12 mouse cellular contexts compared by ENCODE assay signal in the genomic region with DNA sequence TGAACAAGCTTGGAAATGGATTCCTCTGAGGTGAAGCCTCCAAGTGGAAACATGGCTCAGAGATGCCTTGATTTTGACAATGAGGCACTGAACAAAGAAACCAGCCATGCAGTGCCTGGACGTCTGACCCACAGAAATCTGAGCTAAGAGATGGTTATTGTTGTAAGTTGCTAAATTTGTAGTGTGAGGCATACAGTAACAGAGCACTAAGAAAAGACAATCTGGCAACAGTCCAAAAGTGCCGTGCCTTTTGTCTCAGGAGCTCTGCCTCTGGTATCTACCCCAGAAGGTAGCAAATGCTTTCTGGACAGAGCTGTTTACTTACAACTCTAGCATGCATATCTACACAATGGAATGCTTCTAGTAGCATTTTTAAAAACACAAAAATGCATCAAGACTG. TPM values are rescaled to one million over a fixed set of nuclear protein-coding genes. Genes with fewer than 3 reads are reported as not detected.
DNase-seq lines count a peak whose midpoint lies in the region; ATAC-seq and TF ChIP-seq lines count a peak whose summit lies in the region.
"Had no signal": no experiment of that assay in that cellular context is flagged by ENCODE, and none has a peak within 500 bp of the region (broad histone marks: within the 10 kb centered on the region; RNA-seq: fewer than 3 reads in every experiment).

No protein-coding gene starts in this region.

- no peak overlapping the region for H3K4me3 ChIP-seq in kidney, postnatal 0 days (replicated peaks; ENCODE audit: low read depth, low read length)
- H3K4me3 ChIP-seq in heart, postnatal 0 days (ENCODE audit: low read depth, low read length), result no peak overlapping the region
- H3K4me3 ChIP-seq: embryonic facial prominence, embryonic 12.5 days had no signal

- no peak overlapping the region for H3K9ac ChIP-seq in kidney, postnatal 0 days (ENCODE audit: low read depth, low read length)
- H3K9ac ChIP-seq in heart, postnatal 0 days (replicated peaks; ENCODE audit: low read depth, low read length), result no peak overlapping the region
- H3K9ac ChIP-seq: embryonic facial prominence, embryonic 12.5 days had no signal

- H3K9me3 ChIP-seq in kidney, postnatal 0 days (replicated peaks; ENCODE audit: low read length), result no peaks in the 10 kb centered on the region
- no peaks in the 10 kb centered on the region for H3K9me3 ChIP-seq in heart, postnatal 0 days (replicated peaks; ENCODE audit: control insufficient read depth, low read length)
- H3K9me3 ChIP-seq: embryonic facial prominence, embryonic 12.5 days had no signal

- peak; percentile 32 for DNase-seq in kidney, postnatal 0 days (ENCODE audit: low spot score)
- no peak for DNase-seq in kidney, adult 8-10 months
- DNase-seq in MN1 (ENCODE audit: low spot score) (peak; percentile 69), Patski (ENCODE audit: low read depth, low spot score) (peak; percentile 54)
- peak; percentile 54 for DNase-seq in heart, postnatal 0 days (ENCODE audit: low spot score)
- DNase-seq in right cerebral cortex, postnatal 4 days, result no peak
- DNase-seq: adrenal gland, adult 8-10 months; cerebellum, adult 2 months; spleen, adult 18-20 months had no signal

- WGBS in kidney, postnatal 0 days, result 31% methylated on average over 2 of the region's 2 CpGs
- WGBS in heart, postnatal 0 days, result 9% methylated on average over 2 of the region's 2 CpGs

- no peak for ATAC-seq in kidney, postnatal 0 days (replicated peaks; ENCODE audit: low FRiP score, low read depth)
- no peak for ATAC-seq in Patski
- ATAC-seq in heart, postnatal 0 days (ENCODE audit: insufficient read depth, low read depth), result peak; percentile 53
- ATAC-seq in activated CD4-positive, CD25-positive, alpha-beta regulatory T cell, adult 4 months, result no peak
- ATAC-seq: midbrain, embryonic 16.5 days had no signal

- POLR2A ChIA-PET in Patski (lab: Charles Lee), result no interaction called here

- CTCF ChIA-PET in Patski (lab: Charles Lee), result interaction anchor here (0.9 to 3.1 kb wide), 3 partner anchors 9 to 24 kb away, joined by 3 to 9 read pairs (median 3); no protein-coding TSS in a partner anchor

- H3K4me2 ChIP-seq in kidney, postnatal 0 days (ENCODE audit: low read length), result no peak overlapping the region
- no peak overlapping the region for H3K4me2 ChIP-seq in heart, postnatal 0 days (ENCODE audit: low read depth, low read length)
- H3K4me2 ChIP-seq: embryonic facial prominence, embryonic 12.5 days had no signal

- no peak for TF ChIP-seq EP300 in heart, postnatal 0 days (IDR thresholded peaks at IDR 0.05; ENCODE audit: low read depth)

- TF ChIP-seq CTCF in kidney, postnatal 0 days (IDR thresholded peaks at IDR 0.05; ENCODE audit: low read depth), result no peak
- no peak for TF ChIP-seq CTCF in Patski (IDR thresholded peaks at IDR 0.05)
- no peak for TF ChIP-seq CTCF in heart, postnatal 0 days (IDR thresholded peaks at IDR 0.05; ENCODE audit: low read depth)

- no peaks in the 10 kb centered on the region for H3K4me1 ChIP-seq in kidney, postnatal 0 days (replicated peaks; ENCODE audit: insufficient read depth, low read length)
- peaks cover 19% of the 10 kb centered on the region for H3K4me1 ChIP-seq in heart, postnatal 0 days (ENCODE audit: control insufficient read depth, insufficient read depth)

- no peaks in the 10 kb centered on the region for H3K27me3 ChIP-seq in kidney, postnatal 0 days (ENCODE audit: insufficient read depth, low read length)
- no peaks in the 10 kb centered on the region for H3K27me3 ChIP-seq in Patski
- no peaks in the 10 kb centered on the region for H3K27me3 ChIP-seq in heart, postnatal 0 days (ENCODE audit: control insufficient read depth, insufficient read depth, low read length)
- H3K27me3 ChIP-seq: embryonic facial prominence, embryonic 12.5 days had no signal

- in situ Hi-C loops in Patski (cut with MboI; ENCODE audit: low pct_unique_long_range_greater_than_20kb), result no loop called here

- 0 out of 2 replicates have a peak, but pooled peaks cover 5% of the 10 kb centered on the region for H3K36me3 ChIP-seq in kidney, postnatal 0 days (ENCODE audit: insufficient read depth, low read length)
- H3K36me3 ChIP-seq in heart, postnatal 0 days (replicated peaks; ENCODE audit: control insufficient read depth, insufficient read depth, low read length), result peaks cover 7% of the 10 kb centered on the region

- H3K27ac ChIP-seq in kidney, postnatal 0 days, result no peak overlapping the region
- peak overlapping the region; percentile 79 for H3K27ac ChIP-seq in heart, postnatal 0 days (ENCODE audit: low read depth)

RNA-seq across cellular contexts. Expression of gene Wdr59, which starts 13.3 kb away (rescaled TPM):
- polyA plus RNA-seq in kidney, postnatal 0 days (2015; fragmentation: Nextera tagmentation; extraction: Ambion mirVana), result 3.2 TPM in 2 replicates
- polyA plus RNA-seq in Patski (2021), result 16.4 TPM
- 3.2 and 6.5 TPM in 2 replicates for total RNA-seq in heart, postnatal 0 days (2014; rRNA removed; ENCODE audit: low replicate concordance)
- polyA plus RNA-seq in heart, postnatal 0 days (2015; fragmentation: Nextera tagmentation; extraction: Ambion mirVana), result 2.3 and 2.4 TPM in 2 replicates
- polyA plus RNA-seq in activated CD4-positive, CD25-positive, alpha-beta regulatory T cell, adult 4 months (2017; shearing (Covaris generic)), result 1 to 10 TPM; 4.2 to 4.5 TPM

RNA-seq across cellular contexts. Expression of gene Znrf1, which starts 27.3 kb away (rescaled TPM):
- polyA plus RNA-seq in kidney, postnatal 0 days (2015; fragmentation: Nextera tagmentation; extraction: Ambion mirVana), result 17.9 and 22.5 TPM in 2 replicates
- 55.3 TPM for polyA plus RNA-seq in Patski (2021)
- 52.1 and 69.1 TPM in 2 replicates for total RNA-seq in heart, postnatal 0 days (2014; rRNA removed; ENCODE audit: low replicate concordance)
- 13.9 and 15.1 TPM in 2 replicates for polyA plus RNA-seq in heart, postnatal 0 days (2015; fragmentation: Nextera tagmentation; extraction: Ambion mirVana)
- 10 to 100 TPM; 31.6 to 41.8 TPM for polyA plus RNA-seq in activated CD4-positive, CD25-positive, alpha-beta regulatory T cell, adult 4 months (2017; shearing (Covaris generic))

Comparison
In these comparisons a context has a peak if more than half of its experiments do, and no peak if none do; other contexts are left out.
1. DNase-seq: peak in kidney, postnatal 0 days (single experiment), MN1 (single experiment), Patski (single experiment) and heart, postnatal 0 days (single experiment); none in kidney, adult 8-10 months (0 of 2) and right cerebral cortex, postnatal 4 days (single experiment).